Mouse (Mus musculus) limb, embryonic 13.5 days (tissue): ENCODE results near the gene Jsrp1. TPM values are rescaled to one million over a fixed set of nuclear protein-coding genes. Genes with fewer than 3 reads are reported as not detected.

ENCODE experiments used
- ATAC-seq: fragments of 200-750 bp; cut with Nextera tagmentation; 2 replicates; pipeline ENCODE4 v1.8.0; 2017; ENCODE audit warnings: low read depth, moderate number of reproducible peaks, moderate TSS enrichment; ENCODE audit not compliant: low FRiP score
- H3K27ac ChIP-seq: fragments of 300-500 bp; sonication (generic); 2 replicates; pipeline ENCODE4 v1.5.1; 2015; ENCODE audit warnings: inconsistent platforms, mild to moderate bottlenecking, moderate library complexity
- H3K27me3 ChIP-seq: fragments of 300-500 bp; sonication (generic); 2 replicates; pipeline ENCODE4 v1.6.1; 2015; ENCODE audit warnings: mild to moderate bottlenecking, inconsistent platforms
- H3K36me3 ChIP-seq: fragments of 300-500 bp; sonication (generic); 2 replicates; pipeline ENCODE4 v1.6.1; 2015; ENCODE audit warnings: inconsistent platforms, mild to moderate bottlenecking, moderate library complexity
- H3K4me1 ChIP-seq: fragments of 300-500 bp; sonication (generic); 2 replicates; pipeline ENCODE4 v1.6.1; 2015; ENCODE audit warnings: inconsistent platforms
- H3K4me2 ChIP-seq: fragments of 300-500 bp; sonication (generic); replicated peaks from 2 replicates; pipeline ENCODE4 v1.6.1; 2015; ENCODE audit warnings: inconsistent platforms, mild to moderate bottlenecking, moderate library complexity
- H3K4me3 ChIP-seq: fragments of 300-500 bp; sonication (generic); 2 replicates; pipeline ENCODE4 v1.5.1; 2015; ENCODE audit warnings: moderate library complexity, mild to moderate bottlenecking, inconsistent platforms
- H3K9ac ChIP-seq: fragments of 300-500 bp; sonication (generic); 2 replicates; pipeline ENCODE4 v1.6.1; 2015; ENCODE audit warnings: mild to moderate bottlenecking, inconsistent platforms
- H3K9me3 ChIP-seq: fragments of 300-500 bp; sonication (generic); 2 replicates; pipeline ENCODE4 v1.6.1; 2016; ENCODE audit warnings: inconsistent platforms
- WGBS: fragments of 180-500 bp; shearing (Covaris S2); methylation state at CpG from one replicate; pipeline ENCODE4 v1.1.7; 2015; 5-methylcytosine and 5-hydroxymethylcytosine counted together
- polyA plus RNA-seq: library from polyadenylated mRNA; unstranded; fragments of >200 nt; fragmentation: Nextera tagmentation; extraction: Ambion mirVana; gene quantifications from 2 replicates; pipeline ENCODE4 v1.2.1, GENCODE M21; 2015

The Jsrp1 gene
- polyA plus RNA-seq = 4.5 and 5.2 TPM in 2 replicates

DNA sequence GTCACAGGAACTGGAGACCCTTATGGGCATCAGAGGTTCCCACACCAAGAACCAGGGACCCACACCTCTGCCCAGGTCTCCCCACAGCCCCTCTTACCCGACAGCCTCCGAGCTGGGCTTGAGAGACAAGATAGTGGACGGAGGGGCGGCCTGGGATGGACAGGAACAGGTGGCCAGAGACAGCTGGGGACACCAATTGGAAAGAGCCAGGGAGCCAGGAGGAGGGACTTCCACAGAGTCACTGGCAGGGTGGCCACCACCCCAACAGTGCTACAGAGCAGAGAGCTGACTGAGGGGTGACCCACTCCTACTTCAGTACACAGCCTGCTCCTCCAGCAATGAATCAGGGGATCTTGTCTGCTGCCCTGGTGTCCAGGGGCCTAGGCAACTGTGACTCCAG lies at the start of gene Jsrp1:
Gene Jsrp1, minus strand, starts transcription at position 133 of the 400 bp plus-strand sequence.
- H3K9me3 ChIP-seq = no peaks in the 10 kb centered on the region
- no peak within 1 kb of the TSS for H3K27ac ChIP-seq
- H3K4me3 ChIP-seq = no peak within 1 kb of the TSS
- no peak within 1 kb of the TSS for H3K4me2 ChIP-seq
- H3K27me3 ChIP-seq = peaks cover 50% of the 10 kb centered on the region
- no peaks in the 10 kb centered on the region for H3K36me3 ChIP-seq
- no peak for ATAC-seq
- H3K9ac ChIP-seq = no peak within 1 kb of the TSS
- WGBS = 65% methylated on average over 4 of the region's 4 CpGs
- peaks cover 18% of the 10 kb centered on the region for H3K4me1 ChIP-seq

DNA sequence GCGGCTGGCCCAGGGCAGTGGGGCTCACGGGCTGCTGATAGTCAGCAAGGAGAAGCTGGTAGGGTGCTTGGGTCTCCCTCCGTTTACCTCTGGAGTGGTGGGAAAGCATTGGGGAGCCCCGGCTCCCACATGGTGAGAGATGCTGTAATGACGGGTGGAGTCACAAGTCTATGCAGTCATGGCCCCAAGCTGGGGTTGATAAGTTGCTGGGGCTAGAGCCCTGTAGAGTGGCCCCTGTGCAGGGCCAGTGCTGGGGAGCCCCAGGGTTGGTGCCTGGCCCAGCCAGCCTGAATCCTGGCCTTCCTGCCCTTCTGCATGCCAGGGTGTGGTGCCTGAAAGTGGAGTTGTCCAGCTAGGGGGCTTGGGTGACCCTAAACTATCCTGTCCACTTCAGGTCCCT lies 49.0 kb upstream of the Jsrp1 start:
- no peaks in the 10 kb centered on the region for H3K27me3 ChIP-seq
- no peak overlapping the region for H3K27ac ChIP-seq
- H3K4me1 ChIP-seq = 0 out of 2 replicates have a peak, but pooled peaks cover 4% of the 10 kb centered on the region
- no peaks in the 10 kb centered on the region for H3K9me3 ChIP-seq
- H3K4me3 ChIP-seq = no peak overlapping the region
- H3K9ac ChIP-seq = peak overlapping the region; percentile 13; the same call in 1 of the 2 replicates
- no peak overlapping the region for H3K4me2 ChIP-seq
- WGBS = 92% methylated on average over 5 of the region's 5 CpGs
- H3K36me3 ChIP-seq = peaks cover 59% of the 10 kb centered on the region
- no peak for ATAC-seq

- Histone ChIP-seq H3K4me3 (no peak overlapping the region), H3K27ac (no peak overlapping the region; the same call in 1 of the 2 replicates), H3K9me3 (no peaks in the 10 kb centered on the region), H3K36me3 (peaks cover 23% of the 10 kb centered on the region), H3K27me3 (no peaks in the 10 kb centered on the region), H3K4me2 (no peak overlapping the region), H3K9ac (peak overlapping the region; percentile 32), H3K4me1 (peaks cover 32% of the 10 kb centered on the region)
- 86% methylated on average over 7 of the region's 7 CpGs for WGBS
- no peak for ATAC-seq
These were observed 45.1 kb upstream of the Jsrp1 start for GRCm38 (mm10) chr10:80858350-80858935.

DNA sequence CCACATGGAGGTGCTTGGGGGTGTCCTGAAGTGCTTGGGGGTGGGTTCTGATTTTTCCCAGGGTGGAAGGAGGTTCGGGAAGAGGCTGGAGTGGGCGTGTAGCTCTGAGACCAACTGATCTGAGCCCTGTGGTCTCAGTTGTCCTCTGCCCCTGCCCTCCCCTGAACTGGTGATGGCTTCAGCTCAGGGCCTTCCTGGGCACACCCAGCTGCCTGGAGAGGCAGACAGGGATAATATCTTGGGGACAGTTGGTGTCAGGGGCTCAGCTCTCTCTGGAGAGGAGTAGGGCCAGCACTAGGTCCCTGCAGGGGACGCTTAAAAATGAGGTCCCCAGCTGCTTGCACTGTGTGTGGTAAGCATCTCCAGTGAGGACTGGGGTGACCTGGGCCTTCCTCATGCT lies 44.5 kb upstream of the Jsrp1 start:
- Histone ChIP-seq H3K27ac (no peak overlapping the region; the same call in 1 of the 2 replicates), H3K4me1 (peaks cover 35% of the 10 kb centered on the region), H3K9ac (peak overlapping the region; percentile 36; the same call in 1 of the 2 replicates), H3K4me2 (no peak overlapping the region), H3K36me3 (peaks cover 22% of the 10 kb centered on the region), H3K27me3 (no peaks in the 10 kb centered on the region), H3K9me3 (no peaks in the 10 kb centered on the region), H3K4me3 (no peak overlapping the region)
- ATAC-seq = no peak
- WGBS = 52% methylated on average over 3 of the region's 3 CpGs

GRCm38 (mm10) chr10:80857386-80857785 lies 44.1 kb upstream of the Jsrp1 start:
- no peak for ATAC-seq

GRCm38 (mm10) chr10:80856908-80857307 lies 43.6 kb upstream of the Jsrp1 start:
- Histone ChIP-seq H3K4me3 (no peak overlapping the region; the same call in 1 of the 2 replicates), H3K27me3 (no peaks in the 10 kb centered on the region), H3K4me1 (peaks cover 35% of the 10 kb centered on the region), H3K36me3 (peaks cover 21% of the 10 kb centered on the region), H3K9me3 (no peaks in the 10 kb centered on the region), H3K4me2 (peak overlapping the region; percentile 99; the same call in 1 of the 2 replicates), H3K9ac (peak overlapping the region; percentile 94; the same call in 1 of the 2 replicates), H3K27ac (no peak overlapping the region)
- 83% methylated on average over 5 of the region's 5 CpGs for WGBS
- ATAC-seq = no peak

More at GRCm38 (mm10) chr10:80857386-80857785, 44.1 kb upstream of the Jsrp1 start:
- Histone ChIP-seq H3K4me3 (no peak overlapping the region), H3K27ac (no peak overlapping the region), H3K9ac (peak overlapping the region; percentile 36; the same call in 1 of the 2 replicates), H3K36me3 (peaks cover 20% of the 10 kb centered on the region), H3K27me3 (no peaks in the 10 kb centered on the region), H3K9me3 (no peaks in the 10 kb centered on the region), H3K4me1 (peaks cover 35% of the 10 kb centered on the region), H3K4me2 (peak overlapping the region; percentile 99; the same call in 1 of the 2 replicates)
- WGBS = 75% methylated on average over 8 of the region's 8 CpGs

DNA sequence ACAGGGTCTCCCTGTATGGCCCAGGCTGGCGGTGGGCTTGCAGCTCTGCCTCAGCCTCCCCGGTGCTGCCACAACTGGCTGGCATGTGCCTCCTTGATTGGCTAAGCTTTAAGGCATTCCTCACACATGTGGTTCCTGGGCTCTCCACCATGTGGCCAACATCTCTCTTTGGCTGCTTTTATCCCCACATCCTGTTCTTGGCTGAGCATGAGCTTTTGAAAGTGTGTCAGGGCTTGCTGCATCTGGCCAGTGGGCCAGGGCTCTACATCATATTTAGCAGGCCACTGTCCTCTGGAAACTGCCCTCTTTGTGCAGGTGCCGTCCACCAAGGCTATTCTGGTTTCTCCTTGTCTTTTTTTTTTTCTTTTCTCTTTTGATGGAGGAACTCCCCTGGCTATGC lies 43.0 kb upstream of the Jsrp1 start:
- H3K36me3 ChIP-seq = peaks cover 21% of the 10 kb centered on the region
- WGBS = 47% methylated on average over 3 of the region's 3 CpGs
- peak overlapping the region; percentile 94 for H3K9ac ChIP-seq
- H3K27ac ChIP-seq = no peak overlapping the region
- no peak for ATAC-seq
- H3K9me3 ChIP-seq = no peaks in the 10 kb centered on the region
- H3K4me3 ChIP-seq = peak overlapping the region; percentile 97
- peaks cover 35% of the 10 kb centered on the region for H3K4me1 ChIP-seq
- peak overlapping the region; percentile 99 for H3K4me2 ChIP-seq
- H3K27me3 ChIP-seq = no peaks in the 10 kb centered on the region

GRCm38 (mm10) chr10:80855749-80856073 lies 42.4 kb upstream of the Jsrp1 start:
- H3K27me3 ChIP-seq = no peaks in the 10 kb centered on the region
- ATAC-seq = no peak
- H3K4me3 ChIP-seq = peak overlapping the region; percentile 97
- H3K9me3 ChIP-seq = no peaks in the 10 kb centered on the region
- H3K27ac ChIP-seq = no peak overlapping the region
- peak overlapping the region; percentile 99 for H3K4me2 ChIP-seq
- 19% methylated on average over 11 of the region's 11 CpGs for WGBS
- H3K36me3 ChIP-seq = peaks cover 25% of the 10 kb centered on the region
- peaks cover 35% of the 10 kb centered on the region for H3K4me1 ChIP-seq
- peak overlapping the region; percentile 94 for H3K9ac ChIP-seq

DNA sequence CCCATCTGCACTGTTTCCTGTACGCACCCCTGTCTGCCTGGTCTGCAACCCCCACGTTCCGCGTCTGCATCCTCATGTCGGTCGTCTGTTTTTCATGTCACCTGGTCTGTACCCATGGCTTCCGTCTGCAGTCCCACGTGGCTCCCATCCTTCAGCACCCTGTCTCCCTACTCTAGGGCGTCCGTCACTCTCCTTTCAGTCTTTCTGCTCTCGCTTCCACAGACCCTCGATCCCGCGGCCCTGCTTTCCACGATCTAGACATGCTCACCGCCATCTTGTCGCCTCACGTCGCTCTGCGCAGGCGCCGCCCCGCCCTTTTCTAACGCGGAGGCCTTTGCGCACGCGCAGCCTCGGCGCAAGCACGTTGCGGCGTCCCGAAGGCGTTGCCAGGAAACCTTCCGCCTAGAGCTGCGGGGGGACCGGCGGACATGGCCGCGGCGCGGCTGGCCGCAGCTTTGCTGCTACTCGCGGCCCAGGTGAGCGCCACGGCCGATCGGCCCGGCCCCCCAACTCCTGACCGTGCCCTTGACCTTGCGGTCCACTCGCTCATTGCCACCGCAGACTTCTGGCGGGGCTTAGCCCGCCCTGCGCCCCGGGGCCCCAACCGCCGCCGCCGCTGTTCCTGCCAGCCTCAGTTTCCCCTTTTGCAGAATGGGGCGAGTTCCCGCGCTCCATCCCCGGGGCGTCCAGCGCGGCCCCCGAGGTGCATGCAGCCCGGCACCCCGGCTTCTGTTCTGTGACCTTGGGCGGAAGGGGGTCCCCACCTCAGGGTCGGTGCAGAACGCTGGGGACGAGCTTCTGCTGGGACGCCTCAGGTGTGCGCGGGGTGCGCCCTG lies 41.8 kb upstream of the Jsrp1 start, which contains the start of the genes Lsm7 and Sppl2b:
Gene Lsm7, minus strand, starts transcription at position 297 of the 836 bp plus-strand sequence.
Gene Sppl2b, plus strand, starts transcription at position 363 of the 836 bp plus-strand sequence.
- Histone ChIP-seq H3K9ac (peak within 1 kb of the TSS; percentile 94), H3K9me3 (no peaks in the 10 kb centered on the region), H3K4me3 (peak within 1 kb of the TSS; percentile 97), H3K27me3 (no peaks in the 10 kb centered on the region), H3K4me1 (peaks cover 35% of the 10 kb centered on the region), H3K36me3 (peaks cover 30% of the 10 kb centered on the region), H3K27ac (peak within 1 kb of the TSS; percentile 61; the same call in 1 of the 2 replicates), H3K4me2 (peak within 1 kb of the TSS; percentile 99)
- ATAC-seq = peak; percentile 84
- under 1% methylated on average over 75 of the region's 81 CpGs for WGBS

GRCm38 (mm10) chr10:80848571-80848970 lies 35.3 kb upstream of the Jsrp1 start:
- peaks cover 14% of the 10 kb centered on the region for H3K4me1 ChIP-seq
- no peak overlapping the region for H3K27ac ChIP-seq
- H3K4me2 ChIP-seq = no peak overlapping the region
- H3K9me3 ChIP-seq = no peaks in the 10 kb centered on the region
- no peak overlapping the region for H3K9ac ChIP-seq
- ATAC-seq = no peak
- peaks cover 33% of the 10 kb centered on the region for H3K27me3 ChIP-seq
- H3K36me3 ChIP-seq = peaks cover 31% of the 10 kb centered on the region
- H3K4me3 ChIP-seq = no peak overlapping the region
- WGBS = 7% methylated on average over 10 of the region's 10 CpGs

DNA sequence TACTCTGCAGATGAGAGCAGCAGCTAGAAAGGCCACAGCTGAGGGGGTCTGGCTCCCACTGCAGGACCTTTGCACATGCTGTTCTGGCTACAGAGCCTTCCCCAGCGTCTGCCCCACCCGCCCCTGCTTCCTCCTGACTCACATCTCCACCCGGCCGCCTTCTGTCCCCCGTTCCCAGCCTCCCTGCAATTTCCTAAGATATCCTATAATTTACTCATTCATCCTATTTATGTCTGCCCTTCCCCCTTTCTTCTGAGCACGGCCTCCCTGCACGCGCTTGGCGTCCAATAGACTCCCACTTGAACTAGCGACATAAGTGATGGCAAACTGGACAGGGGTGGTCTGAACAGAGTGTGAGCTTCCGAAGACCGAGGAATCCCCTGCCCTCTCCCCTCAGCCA lies 32.4 kb upstream of the Jsrp1 start:
- Histone ChIP-seq H3K4me3 (no peak overlapping the region), H3K9me3 (no peaks in the 10 kb centered on the region), H3K36me3 (peaks cover 7% of the 10 kb centered on the region; the same call in 1 of the 2 replicates), H3K4me2 (no peak overlapping the region), H3K4me1 (peaks cover 12% of the 10 kb centered on the region), H3K27ac (no peak overlapping the region), H3K9ac (no peak overlapping the region), H3K27me3 (peaks cover 61% of the 10 kb centered on the region)
- no peak for ATAC-seq
- 72% methylated on average over 12 of the region's 12 CpGs for WGBS
